Mouse (Mus musculus): ENCODE results near the gene Gsto2. TPM values are rescaled to one million over a fixed set of nuclear protein-coding genes. Genes with fewer than 3 reads are reported as not detected.
A peak's percentile ranks its signal among the peaks of the same experiment; 100 is the strongest.

Gene Gsto2
- 0.88 and 1.1 TPM in 2 replicates for polyA plus RNA-seq (2012; rRNA removed)

DNA sequence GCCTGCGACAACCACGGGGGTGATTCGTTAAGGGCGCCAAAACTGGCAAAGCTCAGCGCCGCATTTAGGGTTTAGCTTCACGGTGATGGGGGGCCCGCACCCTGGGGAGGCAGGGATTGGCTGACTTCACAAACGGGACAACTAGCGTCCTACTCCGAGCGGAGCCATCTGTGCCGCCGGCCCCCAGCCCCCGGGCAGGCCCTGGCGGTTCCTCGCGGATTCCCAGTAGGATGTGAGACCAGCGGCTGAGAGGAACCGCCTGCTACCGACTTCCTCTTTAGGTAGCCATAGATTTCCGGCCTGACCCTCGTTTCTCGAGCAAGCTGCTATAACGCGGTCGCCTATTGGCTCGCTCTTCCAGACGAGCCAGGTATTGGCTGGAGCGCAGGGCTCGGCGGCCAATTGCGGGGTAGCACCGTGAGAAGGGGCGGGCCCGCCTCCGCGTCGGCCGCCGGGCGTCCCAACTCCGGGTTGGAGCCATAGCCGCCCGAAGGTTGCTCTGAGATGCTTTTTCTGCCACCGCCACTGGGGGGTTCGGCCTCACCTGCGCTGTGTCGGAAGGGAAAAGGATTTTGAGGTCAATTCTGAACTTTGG lies at the start of gene Gsto2:
Gene Gsto2 (plus strand): TSS at position 182 of the 595 bp plus-strand sequence.
- TF ChIP-seq POLR2A (IDR thresholded peaks at IDR 0.05; ENCODE audit: borderline replicate concordance, extremely low read depth, insufficient read depth, insufficient read length, poor library complexity, severe bottlenecking) (peak; percentile 59; the same call in 1 of the 2 replicates), CTCF (IDR thresholded peaks at IDR 0.05; ENCODE audit: borderline replicate concordance, extremely low read depth, insufficient read depth, insufficient read length) (peak; percentile 66)
- peak; percentile 99 for DNase-seq (ENCODE audit: low read depth)

DNA sequence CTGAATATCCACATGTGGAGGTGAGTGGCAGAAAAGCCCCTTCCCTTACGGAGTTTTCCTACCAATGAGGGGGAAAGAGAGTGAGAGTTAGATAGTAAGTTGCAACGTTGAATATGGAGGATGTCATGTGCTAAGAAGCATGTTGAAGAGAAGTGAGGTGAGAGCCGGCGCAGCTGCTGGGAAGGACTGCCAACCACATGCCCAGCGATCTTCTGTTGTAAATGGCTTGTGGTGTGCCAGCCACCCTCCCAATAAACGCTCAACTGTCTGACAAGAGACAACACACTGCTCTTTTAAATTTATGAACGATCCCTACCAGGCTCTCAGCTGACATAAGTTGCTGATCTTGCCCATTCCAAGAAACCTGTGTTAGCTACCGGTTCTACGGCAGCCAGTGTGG lies 47.6 kb upstream of the Gsto2 start:
- TF ChIP-seq CTCF (IDR thresholded peaks at IDR 0.05; ENCODE audit: borderline replicate concordance, extremely low read depth, insufficient read depth, insufficient read length): no peak
- no peak for TF ChIP-seq POLR2A (IDR thresholded peaks at IDR 0.05; ENCODE audit: borderline replicate concordance, extremely low read depth, insufficient read depth, insufficient read length, poor library complexity, severe bottlenecking)
- DNase-seq (ENCODE audit: low read depth): peak; percentile 72

DNA sequence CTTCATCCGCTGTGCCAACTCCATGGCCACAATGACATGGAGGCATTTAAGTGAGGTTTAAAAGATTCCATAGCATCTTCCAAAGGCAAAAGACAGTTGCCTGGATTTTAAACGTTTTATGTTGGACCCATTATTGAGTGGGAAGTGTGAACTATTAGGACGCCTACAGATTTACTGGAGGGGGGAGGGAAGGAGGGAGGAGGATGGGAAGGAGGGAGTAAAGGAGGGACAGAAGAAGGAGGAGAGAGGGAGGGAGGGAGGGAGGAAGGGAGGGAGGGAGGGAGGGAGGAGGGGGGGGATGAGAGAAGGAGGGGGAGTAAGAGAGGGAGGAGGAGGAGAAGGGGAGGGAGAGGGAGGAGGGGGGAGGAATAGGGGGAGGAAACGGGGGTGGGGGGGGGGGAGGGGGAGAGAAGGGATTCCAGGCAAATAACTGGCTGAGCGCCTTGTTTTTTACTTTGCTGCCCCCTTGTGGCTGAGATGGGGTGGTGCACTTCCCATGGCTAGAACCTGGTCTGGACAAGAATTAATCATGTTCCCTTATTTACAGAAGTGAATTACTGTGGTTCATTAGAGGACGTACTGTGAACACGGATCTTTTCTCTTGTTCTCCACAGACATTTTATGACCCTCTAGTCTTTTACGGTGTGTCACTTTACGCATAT lies 44.4 kb upstream of the Gsto2 start:
- DNase-seq (ENCODE audit: low read depth): peak; percentile 87
- TF ChIP-seq CTCF (IDR thresholded peaks at IDR 0.05; ENCODE audit: borderline replicate concordance, extremely low read depth, insufficient read depth, insufficient read length) (peak; percentile 85), POLR2A (IDR thresholded peaks at IDR 0.05; ENCODE audit: borderline replicate concordance, extremely low read depth, insufficient read depth, insufficient read length, poor library complexity, severe bottlenecking) (no peak)

DNA sequence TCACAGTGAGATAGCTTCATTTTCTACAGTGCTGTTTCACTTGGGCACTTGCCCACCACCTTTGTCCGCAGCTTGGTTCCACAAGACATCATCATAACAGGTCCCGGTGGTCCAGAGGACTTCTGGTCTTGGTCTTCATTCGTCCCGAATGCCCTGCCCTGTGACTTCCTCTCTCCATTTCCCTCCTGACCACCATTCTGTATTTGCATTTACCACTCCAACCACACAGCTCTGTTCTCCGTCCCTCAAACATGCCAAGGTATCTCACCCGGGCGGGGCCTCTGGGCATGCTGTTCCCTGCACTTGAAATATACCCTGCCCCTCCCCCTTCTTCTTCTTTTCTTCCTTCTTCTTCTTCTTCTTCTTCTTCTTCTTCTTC lies 43.9 kb upstream of the Gsto2 start:
- TF ChIP-seq CTCF (IDR thresholded peaks at IDR 0.05; ENCODE audit: borderline replicate concordance, extremely low read depth, insufficient read depth, insufficient read length) (no peak), POLR2A (IDR thresholded peaks at IDR 0.05; ENCODE audit: borderline replicate concordance, extremely low read depth, insufficient read depth, insufficient read length, poor library complexity, severe bottlenecking) (no peak)
- DNase-seq (ENCODE audit: low read depth): no peak

DNA sequence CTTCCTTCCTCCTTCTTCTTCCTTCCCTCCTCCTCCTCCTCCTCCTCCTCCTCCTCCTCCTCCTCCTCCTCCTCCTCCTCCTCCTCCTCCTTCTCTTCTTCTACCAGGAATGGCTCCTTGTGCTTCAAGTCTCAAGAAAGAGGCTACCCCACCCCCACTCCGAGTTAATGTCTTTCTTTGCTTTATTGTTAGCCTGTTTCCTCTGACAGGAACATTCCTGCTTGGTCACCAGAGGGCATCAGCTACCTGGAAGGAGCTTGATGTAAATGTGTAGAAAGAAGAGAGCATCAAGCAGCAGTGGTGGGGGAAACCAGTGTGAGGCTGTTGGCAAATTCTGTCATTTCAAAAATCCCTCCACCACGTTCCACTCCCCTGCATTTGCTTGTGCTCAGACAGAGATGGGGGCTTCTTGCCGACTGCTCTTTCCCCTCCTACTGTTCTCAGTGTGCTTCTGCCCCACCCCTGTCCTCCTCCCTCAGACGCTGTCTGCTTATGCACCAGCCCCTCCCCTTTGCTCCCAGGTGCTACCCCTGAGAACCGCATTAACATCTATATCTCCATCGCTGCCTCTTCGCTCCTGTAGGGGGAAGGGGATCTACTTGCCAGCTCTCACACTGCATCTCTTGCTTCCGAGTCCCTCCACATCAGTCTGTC lies 43.1 kb upstream of the Gsto2 start:
- DNase-seq (ENCODE audit: low read depth): peak; percentile 68
- no peak for TF ChIP-seq POLR2A (IDR thresholded peaks at IDR 0.05; ENCODE audit: borderline replicate concordance, extremely low read depth, insufficient read depth, insufficient read length, poor library complexity, severe bottlenecking)

DNA sequence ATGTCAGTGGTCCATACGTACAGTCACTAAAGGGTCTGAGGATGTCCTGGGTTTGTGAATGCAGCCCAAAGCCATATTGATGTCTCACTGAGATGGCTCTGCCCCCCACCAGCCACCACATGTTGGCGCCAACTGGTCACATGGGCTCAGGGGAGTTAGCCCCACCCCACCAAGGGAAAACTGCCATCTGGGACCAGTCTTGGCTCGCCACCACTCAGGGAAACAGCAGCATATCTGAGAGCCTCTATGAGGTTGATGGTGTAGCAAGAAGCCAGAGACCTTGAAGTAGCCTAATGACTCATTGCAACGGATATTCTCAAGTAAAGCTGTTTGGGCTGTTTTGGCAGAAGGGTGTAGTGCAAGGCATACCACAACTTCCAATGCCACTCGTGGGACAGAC lies 41.3 kb upstream of the Gsto2 start:
- TF ChIP-seq POLR2A (IDR thresholded peaks at IDR 0.05; ENCODE audit: borderline replicate concordance, extremely low read depth, insufficient read depth, insufficient read length, poor library complexity, severe bottlenecking) (no peak), CTCF (IDR thresholded peaks at IDR 0.05; ENCODE audit: borderline replicate concordance, extremely low read depth, insufficient read depth, insufficient read length) (no peak)
- DNase-seq (ENCODE audit: low read depth): no peak

DNA sequence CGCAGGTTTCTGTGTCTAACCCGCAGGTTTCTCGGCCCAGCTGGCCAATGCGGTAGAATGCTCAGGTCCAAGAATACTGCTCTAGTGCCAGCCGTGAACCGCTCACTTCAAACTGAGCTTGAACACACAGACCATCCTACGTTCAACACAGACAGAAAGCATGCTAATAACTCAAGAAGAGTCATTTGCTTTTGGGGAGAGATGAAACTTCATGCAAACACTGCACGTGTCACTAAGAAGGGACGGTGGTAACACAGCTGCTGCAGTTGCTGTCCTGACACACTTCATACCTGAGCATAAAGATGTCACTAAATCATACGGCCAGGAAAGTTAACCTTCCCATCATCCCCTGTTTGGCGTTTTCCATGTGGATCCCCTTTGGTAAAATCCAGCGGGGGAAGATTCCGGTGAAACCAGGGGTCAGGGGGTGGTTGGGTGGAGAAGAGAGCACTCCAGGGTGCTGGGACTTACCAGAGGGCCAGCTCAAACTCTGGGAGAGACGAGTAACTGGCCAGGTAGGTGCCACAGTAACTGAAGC lies 35.4 kb upstream of the Gsto2 start:
- no peak for TF ChIP-seq POLR2A (IDR thresholded peaks at IDR 0.05; ENCODE audit: borderline replicate concordance, extremely low read depth, insufficient read depth, insufficient read length, poor library complexity, severe bottlenecking)
- DNase-seq (ENCODE audit: low read depth): no peak

DNA sequence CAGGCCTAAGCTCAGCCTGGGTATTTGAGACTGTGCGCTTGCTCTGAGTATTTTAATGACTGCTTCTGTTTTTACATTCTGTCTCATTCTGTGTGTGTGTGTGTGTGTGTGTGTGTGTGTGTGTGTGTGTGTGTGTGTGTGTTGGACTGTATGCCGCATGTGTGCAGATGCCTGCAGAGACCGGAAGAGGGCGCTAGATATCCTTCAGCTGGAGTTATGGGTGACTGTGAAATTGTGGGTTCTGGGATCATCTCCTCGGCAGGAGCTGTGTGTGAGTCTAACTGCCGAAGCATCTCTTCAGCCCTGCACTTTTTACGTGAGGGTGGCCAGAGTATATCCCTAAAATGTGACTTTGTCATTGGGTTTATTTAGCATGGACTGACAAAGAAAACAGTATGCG lies 34.2 kb upstream of the Gsto2 start:
- no peak for TF ChIP-seq CTCF (IDR thresholded peaks at IDR 0.05; ENCODE audit: borderline replicate concordance, extremely low read depth, insufficient read depth, insufficient read length)
- no peak for DNase-seq (ENCODE audit: low read depth)

DNA sequence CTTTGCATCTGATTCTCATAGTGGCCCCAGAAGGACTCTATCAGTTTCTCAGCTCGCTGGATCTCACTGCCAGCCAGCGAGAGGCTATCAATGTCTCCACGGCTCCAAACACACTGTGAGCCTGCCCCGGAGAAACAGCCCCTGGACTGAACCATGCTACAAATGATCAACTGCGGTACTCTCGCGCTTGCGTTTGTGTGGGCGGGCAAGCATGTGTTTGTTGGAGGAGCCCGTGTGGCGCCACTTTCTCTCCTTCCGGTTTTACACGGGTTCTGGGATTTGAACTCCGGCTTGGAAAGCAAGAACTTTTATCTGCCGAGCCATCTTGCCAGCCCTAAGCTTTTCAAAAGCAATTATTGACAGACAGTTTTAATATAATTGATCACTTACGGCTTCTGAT lies 33.0 kb upstream of the Gsto2 start:
- TF ChIP-seq POLR2A (IDR thresholded peaks at IDR 0.05; ENCODE audit: borderline replicate concordance, extremely low read depth, insufficient read depth, insufficient read length, poor library complexity, severe bottlenecking) (no peak), CTCF (IDR thresholded peaks at IDR 0.05; ENCODE audit: borderline replicate concordance, extremely low read depth, insufficient read depth, insufficient read length) (no peak)
- DNase-seq (ENCODE audit: low read depth): no peak

DNA sequence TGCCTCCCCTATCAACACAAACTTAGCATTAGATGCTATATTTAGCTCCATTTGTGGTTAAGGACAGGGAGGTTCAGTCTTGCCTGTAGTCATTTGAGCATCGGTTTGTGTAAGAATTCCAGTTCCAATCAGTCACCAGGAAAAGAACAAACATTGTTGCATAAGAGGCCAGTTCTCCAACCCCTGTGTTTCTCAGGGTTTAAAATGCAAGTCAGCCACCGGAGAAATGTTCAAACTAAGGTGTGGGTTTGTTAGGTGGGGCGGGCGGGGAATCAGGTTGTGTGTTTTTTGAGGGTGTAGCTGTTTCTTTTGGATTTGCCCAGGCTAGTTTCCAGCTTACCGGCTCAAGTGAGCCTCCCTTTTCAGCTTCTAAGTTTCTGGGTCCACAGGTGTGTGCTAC lies 30.7 kb upstream of the Gsto2 start:
- no peak for DNase-seq (ENCODE audit: low read depth)
- TF ChIP-seq CTCF (IDR thresholded peaks at IDR 0.05; ENCODE audit: borderline replicate concordance, extremely low read depth, insufficient read depth, insufficient read length) (no peak), POLR2A (IDR thresholded peaks at IDR 0.05; ENCODE audit: borderline replicate concordance, extremely low read depth, insufficient read depth, insufficient read length, poor library complexity, severe bottlenecking) (no peak)

DNA sequence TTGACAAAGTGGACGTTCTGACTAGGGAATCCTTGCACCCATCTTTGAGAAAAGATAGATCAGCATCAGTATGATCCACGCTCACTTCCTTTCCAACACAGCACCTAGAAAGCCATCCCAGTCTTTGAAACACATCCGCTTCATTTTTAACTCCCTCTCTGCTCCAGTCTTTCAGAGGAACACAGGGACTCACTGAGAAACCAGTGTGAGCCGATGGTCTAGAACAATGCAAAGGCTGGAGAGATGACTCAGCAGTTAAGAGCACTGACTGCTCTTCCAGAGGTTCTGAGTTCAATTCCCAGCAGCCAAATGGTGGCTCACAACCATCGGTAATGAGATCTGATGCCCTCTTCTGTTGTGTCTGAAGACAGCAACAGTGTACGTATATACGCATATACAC lies 29.6 kb upstream of the Gsto2 start:
- DNase-seq (ENCODE audit: low read depth): no peak
- TF ChIP-seq POLR2A (IDR thresholded peaks at IDR 0.05; ENCODE audit: borderline replicate concordance, extremely low read depth, insufficient read depth, insufficient read length, poor library complexity, severe bottlenecking) (no peak), CTCF (IDR thresholded peaks at IDR 0.05; ENCODE audit: borderline replicate concordance, extremely low read depth, insufficient read depth, insufficient read length) (no peak)
